In the genomic region with DNA sequence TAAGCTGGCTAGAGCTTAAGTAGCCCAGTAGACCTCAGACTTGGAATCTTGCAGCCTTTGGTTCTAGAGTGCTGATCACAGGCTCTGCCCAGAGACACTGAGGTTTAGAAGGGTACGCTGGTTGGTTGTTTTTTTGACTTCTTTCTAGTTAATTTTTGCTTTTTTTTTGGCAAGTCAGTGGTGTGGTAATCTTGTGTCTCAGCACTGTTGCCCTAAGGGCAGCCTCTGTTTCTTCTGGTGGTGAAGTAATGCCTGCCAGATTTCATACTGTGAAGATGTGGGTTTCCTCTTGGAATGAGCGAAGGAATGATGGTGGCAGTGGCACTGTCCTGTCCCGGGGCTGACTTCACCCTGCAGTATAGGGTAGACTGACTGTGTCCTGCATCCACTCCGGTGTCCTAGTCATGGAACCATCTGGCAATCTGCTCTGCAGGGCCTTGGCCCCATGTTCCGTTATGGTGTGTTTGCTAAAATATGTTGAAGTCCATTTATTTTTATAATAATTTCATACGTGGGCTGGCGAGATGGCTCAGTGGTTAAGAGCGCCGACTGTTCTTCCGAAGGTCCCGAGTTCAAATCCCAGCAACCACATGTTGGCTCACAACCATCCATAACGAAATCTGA, we compare ENCODE assay signal across 27 mouse cellular contexts. TPM values are rescaled to one million over a fixed set of nuclear protein-coding genes. Genes with fewer than 3 reads are reported as not detected.
DNase-seq lines count a peak whose midpoint lies in the region; ATAC-seq lines count a peak whose summit lies in the region.
"Had no signal": no experiment of that assay in that cellular context is flagged by ENCODE, and none has a peak within 500 bp of the region (broad histone marks: within the 10 kb centered on the region; RNA-seq: fewer than 3 reads in every experiment).

No protein-coding gene starts in this region.

- 0 out of 2 replicates have a peak overlapping the region, but pooled peaks have one; percentile 17 for H3K27ac ChIP-seq in embryonic facial prominence, embryonic 15.5 days (replicated peaks)
- H3K27ac ChIP-seq in embryonic facial prominence, embryonic 10.5 days (replicated peaks): no peak overlapping the region
- H3K27ac ChIP-seq in kidney, embryonic 16.5 days (ENCODE audit: low read length): no peak overlapping the region
- H3K27ac ChIP-seq in intestine, embryonic 16.5 days (ENCODE audit: low read length): no peak overlapping the region
- H3K27ac ChIP-seq: gastrocnemius, adult 2 months; heart, embryonic 13.5 days; hindbrain, embryonic 14.5 days; hindbrain, postnatal 0 days had no signal

- no peak overlapping the region for H3K9ac ChIP-seq in embryonic facial prominence, embryonic 15.5 days
- no peak overlapping the region for H3K9ac ChIP-seq in kidney, embryonic 16.5 days (replicated peaks; ENCODE audit: low read length)
- H3K9ac ChIP-seq in intestine, embryonic 16.5 days (ENCODE audit: low read depth, low read length): no peak overlapping the region
- H3K9ac ChIP-seq: forebrain, postnatal 0 days; heart, embryonic 13.5 days; hindbrain, embryonic 14.5 days had no signal

- no peak for DNase-seq in embryonic facial prominence, embryonic 10.5 days (ENCODE audit: low spot score)
- DNase-seq in kidney, adult 9 months: peak; percentile 70
- DNase-seq in 3T3-L1 (ENCODE audit: low read depth, low spot score): peak; percentile 57
- DNase-seq: adrenal gland, adult 2 months; adrenal gland, postnatal 25 days; B cell, adult 2 months; cerebellum, adult 11-12 months; cerebellum, adult 8-10 months; cerebellum, postnatal 10 days; cerebellum, postnatal 36 days; embryo, embryonic 11 days; forebrain, postnatal 0 days; gastrocnemius, adult 2 months; gastrocnemius, postnatal 14 days; heart, adult 18-20 months; heart, postnatal 14 days; heart, postnatal 4 days had no signal

- no peak for ATAC-seq in embryonic facial prominence, embryonic 15.5 days (ENCODE audit: insufficient number of reproducible peaks, low FRiP score, low TSS enrichment, low read depth)
- no peak for ATAC-seq in kidney, embryonic 16.5 days (ENCODE audit: low FRiP score, low TSS enrichment)
- no peak for ATAC-seq in intestine, embryonic 16.5 days
- ATAC-seq: forebrain, embryonic 14.5 days; forebrain, postnatal 0 days; hindbrain, postnatal 0 days; inflammation-experienced regulatory T-cells, adult 6 months had no signal

- peaks cover 10% of the 10 kb centered on the region; the same call in 1 of the 2 replicates for H3K36me3 ChIP-seq in embryonic facial prominence, embryonic 15.5 days
- peaks cover 32% of the 10 kb centered on the region for H3K36me3 ChIP-seq in embryonic facial prominence, embryonic 10.5 days (replicated peaks)
- no peaks in the 10 kb centered on the region; the same call in 1 of the 2 replicates for H3K36me3 ChIP-seq in kidney, embryonic 16.5 days (ENCODE audit: insufficient read depth, low read length)
- H3K36me3 ChIP-seq in intestine, embryonic 16.5 days (ENCODE audit: control insufficient read depth, insufficient read depth, low read length): no peaks in the 10 kb centered on the region

- WGBS in embryonic facial prominence, embryonic 15.5 days: 87% methylated on average over 12 of the region's 12 CpGs
- 95% methylated on average over 12 of the region's 12 CpGs for WGBS in embryonic facial prominence, embryonic 10.5 days
- 96% methylated on average over 12 of the region's 12 CpGs for WGBS in kidney, embryonic 16.5 days
- 96% methylated on average over 12 of the region's 12 CpGs for WGBS in intestine, embryonic 16.5 days

- no peak overlapping the region for H3K4me3 ChIP-seq in embryonic facial prominence, embryonic 15.5 days (replicated peaks)
- H3K4me3 ChIP-seq in embryonic facial prominence, embryonic 10.5 days: no peak overlapping the region
- no peak overlapping the region for H3K4me3 ChIP-seq in kidney, embryonic 16.5 days (ENCODE audit: low read length)
- H3K4me3 ChIP-seq in intestine, embryonic 16.5 days (ENCODE audit: low read length): no peak overlapping the region
- H3K4me3 ChIP-seq: gastrocnemius, adult 2 months; heart, embryonic 13.5 days had no signal

- no peak overlapping the region for H3K4me2 ChIP-seq in embryonic facial prominence, embryonic 15.5 days (replicated peaks)
- no peak overlapping the region for H3K4me2 ChIP-seq in kidney, embryonic 16.5 days (replicated peaks; ENCODE audit: low read depth, low read length)
- H3K4me2 ChIP-seq in intestine, embryonic 16.5 days (ENCODE audit: low read depth, low read length): no peak overlapping the region
- H3K4me2 ChIP-seq: heart, embryonic 13.5 days; hindbrain, embryonic 14.5 days had no signal

- H3K9me3 ChIP-seq in embryonic facial prominence, embryonic 15.5 days (replicated peaks): no peaks in the 10 kb centered on the region
- H3K9me3 ChIP-seq in embryonic facial prominence, embryonic 10.5 days: no peaks in the 10 kb centered on the region
- H3K9me3 ChIP-seq in kidney, embryonic 16.5 days (ENCODE audit: low read length): no peaks in the 10 kb centered on the region
- H3K9me3 ChIP-seq in intestine, embryonic 16.5 days (ENCODE audit: control insufficient read depth, low read length): no peaks in the 10 kb centered on the region
- H3K9me3 ChIP-seq: G1E; heart, embryonic 13.5 days had no signal

- H3K4me1 ChIP-seq in embryonic facial prominence, embryonic 15.5 days: no peaks in the 10 kb centered on the region
- peaks cover 6% of the 10 kb centered on the region for H3K4me1 ChIP-seq in embryonic facial prominence, embryonic 10.5 days
- peaks cover 7% of the 10 kb centered on the region; the same call in 1 of the 2 replicates for H3K4me1 ChIP-seq in kidney, embryonic 16.5 days (ENCODE audit: insufficient read depth, low read length)
- H3K4me1 ChIP-seq in intestine, embryonic 16.5 days (ENCODE audit: control insufficient read depth, insufficient read depth, low read length): peaks cover 11% of the 10 kb centered on the region

- H3K27me3 ChIP-seq in embryonic facial prominence, embryonic 15.5 days: no peaks in the 10 kb centered on the region
- H3K27me3 ChIP-seq in embryonic facial prominence, embryonic 10.5 days (replicated peaks; ENCODE audit: low read depth, poor library complexity, severe bottlenecking): no peaks in the 10 kb centered on the region
- no peaks in the 10 kb centered on the region for H3K27me3 ChIP-seq in kidney, embryonic 16.5 days (ENCODE audit: insufficient read depth, low read length)
- H3K27me3 ChIP-seq in intestine, embryonic 16.5 days (replicated peaks; ENCODE audit: control insufficient read depth, insufficient read depth, low read length): no peaks in the 10 kb centered on the region
- H3K27me3 ChIP-seq: CH12.LX; heart, embryonic 13.5 days had no signal

RNA-seq across cellular contexts. Expression of a gene that starts 11.0 kb away (rescaled TPM):
- 37.2 and 38.0 TPM in 2 replicates for polyA plus RNA-seq in embryonic facial prominence, embryonic 15.5 days (2015; fragmentation: Nextera tagmentation; extraction: Ambion mirVana)
- polyA plus RNA-seq in embryonic facial prominence, embryonic 10.5 days (2016; fragmentation: Nextera tagmentation; extraction: Ambion mirVana): 61.4 and 67.4 TPM in 2 replicates
- 46.6 TPM in 2 replicates for polyA plus RNA-seq in kidney, embryonic 16.5 days (2015; fragmentation: Nextera tagmentation; extraction: Ambion mirVana)
- polyA plus RNA-seq in intestine, embryonic 16.5 days (2015; fragmentation: Nextera tagmentation; extraction: Ambion mirVana): 30.9 and 34.0 TPM in 2 replicates

RNA-seq across cellular contexts. Expression of a gene that starts 20.9 kb away (rescaled TPM):
- polyA plus RNA-seq in embryonic facial prominence, embryonic 15.5 days (2015; fragmentation: Nextera tagmentation; extraction: Ambion mirVana): 49.8 and 50.9 TPM in 2 replicates
- 54.6 and 58.7 TPM in 2 replicates for polyA plus RNA-seq in embryonic facial prominence, embryonic 10.5 days (2016; fragmentation: Nextera tagmentation; extraction: Ambion mirVana)
- polyA plus RNA-seq in kidney, embryonic 16.5 days (2015; fragmentation: Nextera tagmentation; extraction: Ambion mirVana): 37.8 and 38.4 TPM in 2 replicates
- polyA plus RNA-seq in intestine, embryonic 16.5 days (2015; fragmentation: Nextera tagmentation; extraction: Ambion mirVana): 26.8 and 28.0 TPM in 2 replicates
